Mouse (Mus musculus): ENCODE data around the gene Atxn1.

The Atxn1 gene

GRCm38 (mm10) chr13:45964331-45964852 is 416 bp downstream of the Atxn1 start:
- intact Hi-C loops (cut with DNase I), result loop anchor here (10.0 kb wide), 3 partner anchors 210 to 330 kb away; no protein-coding TSS in a partner anchor

DNA sequence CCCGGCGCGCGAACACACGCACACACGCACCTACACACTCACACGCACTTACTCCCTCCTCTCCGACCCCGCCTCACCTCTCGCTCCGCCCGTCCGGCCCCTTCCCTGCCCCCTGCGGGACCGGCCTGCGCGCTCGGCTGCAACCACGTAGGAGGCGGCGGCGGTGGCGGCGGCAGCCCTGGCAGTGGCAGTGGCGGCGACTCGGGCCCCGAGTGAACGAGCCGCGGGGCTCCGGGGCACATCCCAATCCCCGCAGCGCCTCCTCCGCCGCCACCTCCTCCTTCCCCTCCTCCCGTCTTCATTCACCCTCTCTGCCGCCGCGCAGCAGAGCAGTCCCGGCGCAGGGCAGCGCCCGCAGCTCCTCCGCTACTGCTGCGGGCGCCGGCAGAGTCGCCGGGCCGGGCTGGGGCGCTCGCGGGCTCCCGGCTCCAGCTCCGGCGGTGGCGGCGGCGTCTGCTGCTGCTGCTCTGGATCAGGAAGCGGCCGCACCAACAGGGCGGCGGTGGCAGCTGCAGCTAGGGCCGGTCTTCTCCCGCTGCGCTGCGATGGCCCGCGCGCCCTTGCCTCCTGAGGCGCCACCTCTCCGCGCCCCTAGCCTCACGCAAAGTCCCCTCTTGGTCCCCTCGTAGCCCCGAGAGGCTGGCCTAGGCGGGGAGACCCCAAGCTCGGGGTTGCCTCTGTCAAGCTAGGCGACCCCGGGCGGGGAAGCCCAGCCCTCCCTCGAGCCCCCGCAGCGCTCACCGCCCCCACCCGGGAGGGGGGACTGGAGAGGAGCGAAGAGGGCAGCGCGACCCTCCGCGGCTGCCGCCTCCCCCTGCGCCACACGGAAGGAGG is 1.1 kb downstream of the Atxn1 start:
- intact Hi-C loops (cut with DNase I), result loop anchor here (1.0 to 10.0 kb wide), 4 partner anchors 91 to 329 kb away; no protein-coding TSS in a partner anchor

- intact Hi-C loops (cut with DNase I), result loop anchor here (1.0 to 10.0 kb wide), 4 partner anchors 90 to 328 kb away; no protein-coding TSS in a partner anchor
These were observed 2.0 kb downstream of the Atxn1 start for GRCm38 (mm10) chr13:45962776-45963175.

- intact Hi-C loops (cut with DNase I), result loop anchor here (10.0 kb wide), 3 partner anchors 207 to 327 kb away; no protein-coding TSS in a partner anchor
These were observed 2.8 kb downstream of the Atxn1 start for GRCm38 (mm10) chr13:45961871-45962630.

DNA sequence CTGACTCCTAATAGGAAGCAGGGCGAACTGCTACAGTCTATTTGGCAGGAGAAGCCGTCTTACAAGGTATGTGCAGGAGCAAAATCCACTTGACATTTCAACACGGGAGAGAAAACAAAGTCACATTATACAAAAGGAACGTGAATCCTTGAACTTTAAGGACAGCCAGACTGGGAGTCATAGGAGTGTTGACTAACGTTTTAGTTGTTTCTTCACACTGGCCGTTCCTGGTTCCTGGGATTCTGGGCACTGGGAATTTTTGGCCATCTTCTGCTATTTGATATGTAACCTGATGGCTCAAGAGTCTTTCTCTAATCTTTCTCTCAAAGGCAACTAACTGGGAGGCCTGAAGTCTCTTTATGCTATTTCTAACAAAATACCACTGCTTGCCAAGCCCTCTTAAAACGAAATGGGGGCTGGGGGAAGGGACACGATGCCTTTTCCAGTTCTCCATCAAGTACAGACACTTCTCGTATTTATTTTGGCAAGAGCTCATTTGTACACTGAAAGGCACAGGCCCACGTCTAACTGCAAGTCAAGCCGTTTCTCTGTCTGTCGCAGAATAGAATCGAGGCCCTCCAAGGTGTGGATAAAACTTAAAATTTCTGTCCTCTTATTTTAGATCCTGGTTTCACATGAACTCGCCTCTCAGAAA is 4.4 kb downstream of the Atxn1 start:
- intact Hi-C loops (cut with DNase I), result loop anchor here (10.0 kb wide), 3 partner anchors 206 to 326 kb away; no protein-coding TSS in a partner anchor

GRCm38 (mm10) chr13:45958306-45958705 is 6.5 kb downstream of the Atxn1 start:
- intact Hi-C loops (cut with DNase I), result no loop called here

- intact Hi-C loops (cut with DNase I), result no loop called here
These were observed 7.2 kb downstream of the Atxn1 start for GRCm38 (mm10) chr13:45957629-45958028.

DNA sequence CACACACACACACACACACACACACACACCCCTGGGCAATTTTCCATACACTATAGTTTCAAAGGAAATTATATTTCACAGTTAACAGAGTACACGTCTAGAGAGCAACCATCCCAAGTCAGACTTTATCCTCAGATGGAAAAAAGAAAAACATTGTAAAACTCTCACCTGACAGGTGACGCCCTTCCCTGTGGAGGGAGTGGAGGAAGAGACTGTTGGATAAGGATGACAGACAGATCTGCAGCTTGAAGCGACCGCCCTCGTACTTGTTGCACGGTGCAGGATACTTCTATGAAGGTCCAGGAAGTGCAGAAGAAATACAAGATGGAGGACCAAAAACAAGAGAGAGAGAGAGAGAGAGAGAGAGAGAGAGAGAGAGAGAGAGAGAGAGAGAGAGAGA is 8.5 kb downstream of the Atxn1 start:
- intact Hi-C loops (cut with DNase I), result no loop called here

- intact Hi-C loops (cut with DNase I), result no loop called here
These were observed 9.3 kb downstream of the Atxn1 start for GRCm38 (mm10) chr13:45955370-45956055.

GRCm38 (mm10) chr13:45953098-45953497 is 11.7 kb downstream of the Atxn1 start:
- intact Hi-C loops (cut with DNase I), result no loop called here

- intact Hi-C loops (cut with DNase I), result no loop called here
These were observed 13.7 kb downstream of the Atxn1 start for GRCm38 (mm10) chr13:45951071-45951645.

- intact Hi-C loops (cut with DNase I), result no loop called here
These were observed 14.4 kb downstream of the Atxn1 start for GRCm38 (mm10) chr13:45950355-45950861.

- intact Hi-C loops (cut with DNase I), result no loop called here
These were observed 18.7 kb downstream of the Atxn1 start for GRCm38 (mm10) chr13:45946136-45946535.

DNA sequence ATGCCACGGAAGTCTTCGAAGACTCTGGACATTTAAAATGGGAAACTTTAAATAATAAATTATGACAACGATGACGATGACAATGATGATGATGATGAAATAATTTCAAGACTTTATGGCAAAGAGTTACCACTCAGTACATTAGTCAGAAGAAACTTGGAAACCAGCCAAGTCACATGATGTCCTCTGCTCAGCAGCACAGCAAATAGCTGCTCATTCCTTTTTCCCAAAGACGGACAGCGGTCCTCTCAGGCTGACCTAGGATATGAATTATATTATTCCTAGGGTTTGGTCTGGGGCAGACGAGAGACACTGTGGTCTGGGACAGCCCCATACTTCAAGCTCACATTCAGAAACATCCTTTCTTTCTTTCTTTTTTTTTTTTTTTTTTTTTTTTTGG is 22.5 kb downstream of the Atxn1 start:
- intact Hi-C loops (cut with DNase I), result no loop called here

- intact Hi-C loops (cut with DNase I), result no loop called here
These were observed 24.1 kb downstream of the Atxn1 start for GRCm38 (mm10) chr13:45940714-45941113.

- intact Hi-C loops (cut with DNase I), result no loop called here
These were observed 25.2 kb downstream of the Atxn1 start for GRCm38 (mm10) chr13:45939561-45939960.

DNA sequence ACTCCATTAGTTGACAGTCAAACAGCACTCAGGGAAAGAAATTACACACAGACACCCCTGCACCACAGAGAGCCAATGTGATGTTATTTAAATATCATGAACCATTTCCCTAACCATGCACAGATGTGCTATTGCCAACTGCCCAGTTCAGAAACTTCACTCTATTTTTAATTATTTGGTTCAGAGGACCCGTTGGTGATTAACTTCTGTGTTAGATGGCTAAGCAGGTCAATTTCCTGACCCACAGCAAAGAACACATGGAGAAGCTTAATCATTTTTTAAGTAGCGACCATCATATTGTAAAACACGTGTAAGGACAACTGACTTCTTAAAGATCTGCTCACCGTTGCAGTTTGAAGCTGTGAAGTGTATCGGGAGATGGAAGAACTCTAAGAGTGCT is 26.7 kb downstream of the Atxn1 start:
- intact Hi-C loops (cut with DNase I), result no loop called here

GRCm38 (mm10) chr13:45936765-45937164 is 28.0 kb downstream of the Atxn1 start:
- intact Hi-C loops (cut with DNase I), result no loop called here

DNA sequence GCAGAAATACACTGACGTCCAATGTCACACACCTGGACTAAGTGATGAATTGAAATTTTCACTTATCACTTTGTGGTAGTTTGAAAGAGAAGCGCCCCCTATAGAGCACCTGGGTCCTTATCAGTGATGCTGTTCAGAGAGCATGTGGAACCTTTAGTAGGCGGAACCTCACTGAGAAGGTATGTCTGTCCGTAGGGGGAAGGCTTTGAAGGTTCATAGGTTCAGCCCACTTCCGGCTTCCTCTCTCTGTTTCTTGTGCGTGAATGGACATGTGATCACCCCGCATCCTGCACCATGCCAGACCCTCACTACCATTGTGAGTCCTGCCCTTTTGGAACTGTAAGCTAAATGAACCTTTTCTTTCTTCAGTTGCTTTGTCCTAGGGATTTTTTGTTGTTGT is 29.0 kb downstream of the Atxn1 start:
- intact Hi-C loops (cut with DNase I), result no loop called here

DNA sequence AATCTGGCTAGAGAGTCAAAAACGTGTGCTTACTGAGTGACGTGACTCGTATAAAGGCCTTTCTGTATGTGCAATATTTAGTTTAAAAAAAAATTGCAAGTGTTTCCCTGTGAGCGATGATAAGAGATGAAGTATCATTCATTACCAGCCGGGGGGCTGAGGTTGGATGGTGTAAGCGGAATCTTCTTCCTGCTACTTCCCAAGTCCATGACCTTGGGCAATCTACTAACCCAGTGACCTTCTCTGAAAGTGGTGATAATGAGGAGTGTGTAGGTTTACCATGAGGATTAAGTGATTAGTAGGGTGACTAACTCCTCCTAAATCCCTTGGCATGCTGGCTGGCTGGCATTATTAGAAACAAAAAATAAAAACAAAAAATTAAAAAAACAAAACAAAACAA is 30.0 kb downstream of the Atxn1 start:
- intact Hi-C loops (cut with DNase I), result no loop called here

Data from adrenal gland (tissue).